Comparison of ENCODE assay signal across 14 mouse cellular contexts in the genomic region with DNA sequence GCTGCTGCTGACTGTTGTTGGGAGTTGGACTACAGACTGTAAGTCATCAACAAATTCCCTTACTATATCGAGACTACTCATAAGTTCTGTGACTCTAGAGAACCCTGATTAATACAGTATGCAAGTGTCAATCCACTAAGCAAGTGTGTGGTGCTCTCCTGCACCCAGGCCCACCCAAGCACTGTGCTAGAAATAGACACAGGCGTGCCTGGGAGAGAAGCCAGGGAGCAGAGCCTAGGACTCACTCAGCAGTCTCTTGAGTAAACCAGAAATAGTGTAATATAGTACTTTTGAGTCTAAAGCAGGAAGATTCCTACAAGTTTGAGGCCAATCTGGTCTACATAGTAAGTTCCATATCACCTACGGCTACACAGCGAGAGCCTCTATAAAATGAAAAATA. TPM values are rescaled to one million over a fixed set of nuclear protein-coding genes. Genes with fewer than 3 reads are reported as not detected.
A peak's percentile ranks its signal among the peaks of the same experiment; 100 is the strongest.
DNase-seq lines count a peak whose midpoint lies in the region.
"Had no signal": no experiment of that assay in that cellular context is flagged by ENCODE, and none has a peak within 500 bp of the region (broad histone marks: within the 10 kb centered on the region; RNA-seq: fewer than 3 reads in every experiment).

No protein-coding gene starts in this region.

- peak; percentile 50 for DNase-seq in right cerebral cortex, adult 18-20 months
- DNase-seq in right cerebral cortex, postnatal 14 days = no peak
- DNase-seq in gastrocnemius, adult 18-20 months (ENCODE audit: low spot score) = peak; percentile 54
- DNase-seq in gastrocnemius, postnatal 10 days = peak; percentile 31
- peak; percentile 53 for DNase-seq in heart, postnatal 4 days
- no peak for DNase-seq in cerebellum, postnatal 36 days
- DNase-seq in embryo, embryonic 10 days (ENCODE audit: low spot score) = no peak
- DNase-seq: adrenal gland, adult 8-10 months; cerebellum, adult 9-11 months; lung, adult 2 months had no signal

RNA-seq across cellular contexts. Expression of gene Siglec1, which starts 17.5 kb away (rescaled TPM):
- under 1 TPM; 0.59 to 0.71 TPM for total RNA-seq in gastrocnemius, adult 18-20 months (2021)
- 1 to 10 TPM; 1.2 to 1.4 TPM for total RNA-seq in gastrocnemius, postnatal 10 days (2021)
- under 1 TPM; 0.52 to 0.79 TPM for total RNA-seq in heart, postnatal 4 days (2021)

RNA-seq across cellular contexts. Expression of gene Hspa12b, which starts 23.1 kb away (rescaled TPM):
- 10 to 100 TPM in 1 of 2 experiments, 1 to 10 TPM in 1; 8.9 to 14.9 TPM for total RNA-seq in gastrocnemius, adult 18-20 months (2021)
- total RNA-seq in gastrocnemius, postnatal 10 days (2021) = 10 to 100 TPM; 18.3 to 25.0 TPM
- total RNA-seq in heart, postnatal 4 days (2021) = 10 to 100 TPM; 40.3 to 40.6 TPM
- total RNA-seq: neutrophil, adult 5-6 weeks had no signal

RNA-seq across cellular contexts. Expression of gene Gm11037, which starts 29.3 kb away (rescaled TPM):
- not detected for total RNA-seq in gastrocnemius, adult 18-20 months (2021)
- not detected for total RNA-seq in gastrocnemius, postnatal 10 days (2021)
- not detected for total RNA-seq in heart, postnatal 4 days (2021)
- total RNA-seq: adrenal gland, adult 8-10 months; layer of hippocampus, postnatal 10 days; left cerebral cortex, adult 8-10 months; liver, adult 2 months; neutrophil, adult 5-6 weeks had no signal

RNA-seq across cellular contexts. Expression of gene Adam33, which starts 40.4 kb away (rescaled TPM):
- total RNA-seq in gastrocnemius, adult 18-20 months (2021) = 1 to 10 TPM; 1.3 to 1.9 TPM
- 1 to 10 TPM; 3.7 to 5.9 TPM for total RNA-seq in gastrocnemius, postnatal 10 days (2021)
- total RNA-seq in heart, postnatal 4 days (2021) = 1 to 10 TPM; 2.4 to 3.2 TPM
- total RNA-seq: neutrophil, adult 5-6 weeks had no signal

RNA-seq across cellular contexts. Expression of gene 1700037H04Rik, which starts 55.9 kb away (rescaled TPM):
- 1 to 10 TPM; 4.2 to 4.3 TPM for total RNA-seq in gastrocnemius, adult 18-20 months (2021)
- total RNA-seq in gastrocnemius, postnatal 10 days (2021) = 1 to 10 TPM; 7.2 to 9.3 TPM
- total RNA-seq in heart, postnatal 4 days (2021) = 10 to 100 TPM; 23.4 to 26.0 TPM

Comparison
In these comparisons a context has a peak if more than half of its experiments do, and no peak if none do; other contexts are left out.
1. DNase-seq: peak in right cerebral cortex, adult 18-20 months (single experiment), gastrocnemius, adult 18-20 months (single experiment), gastrocnemius, postnatal 10 days (single experiment) and heart, postnatal 4 days (single experiment); none in right cerebral cortex, postnatal 14 days (single experiment), cerebellum, postnatal 36 days (0 of 2) and embryo, embryonic 10 days (single experiment).